Mouse (Mus musculus) heart, postnatal 10 days (tissue): ENCODE measurements around the gene Tmem147. TPM values are rescaled to one million over a fixed set of nuclear protein-coding genes. Genes with fewer than 3 reads are reported as not detected.

ENCODE experiments used
- DNase-seq, 2 experiments: peaks; one replicate each; pipeline ENCODE4 v3.0.0; 2021
- intact Hi-C: fragments of 180-260 bp; cut with DNase I; formaldehyde crosslinking; loops from one replicate; pipeline ENCODE4 v1.15.1; 2025
- total RNA-seq, 2 experiments: library from RNA; stranded (reverse); gene quantifications; 2 replicates each; pipeline ENCODE4 v1.2.3; 2021

Gene Tmem147
- total RNA-seq, 2 experiments from 2014 or later, result 229 to 244 TPM

- intact Hi-C loops, result loop anchor here (1.0 to 5.0 kb wide), 3 partner anchors 62 to 140 kb away; partner anchors contain the start of gene Rbm42
- no peak for DNase-seq
Observed at GRCm38 (mm10) chr7:30728739-30729395, 473 bp downstream of the Tmem147 start.

GRCm38 (mm10) chr7:30728214-30728613 lies 1.1 kb downstream of the Tmem147 start:
- intact Hi-C loops, result loop anchor here (5.0 kb wide), 1 partner anchor 61 kb away; no protein-coding TSS in a partner anchor
- no peak for DNase-seq

GRCm38 (mm10) chr7:30723274-30723953 lies 5.9 kb downstream of the Tmem147 start:
- intact Hi-C loops, result no loop called here
- no peak for DNase-seq

GRCm38 (mm10) chr7:30721286-30721685 lies 8.1 kb downstream of the Tmem147 start:
- no peak for DNase-seq
- intact Hi-C loops, result no loop called here

GRCm38 (mm10) chr7:30719669-30720068 lies 9.7 kb downstream of the Tmem147 start:
- DNase-seq, result no peak
- intact Hi-C loops, result no loop called here

GRCm38 (mm10) chr7:30717716-30718046 lies 11.7 kb downstream of the Tmem147 start:
- intact Hi-C loops, result no loop called here
- DNase-seq, result no peak

- intact Hi-C loops, result no loop called here
- peak; percentile 40 to 51 for DNase-seq
Observed at GRCm38 (mm10) chr7:30717006-30717715, 12.2 kb downstream of the Tmem147 start.

- intact Hi-C loops, result no loop called here
- no peak for DNase-seq
Observed at GRCm38 (mm10) chr7:30711942-30712341, 17.4 kb downstream of the Tmem147 start, which contains the start of gene Atp4a. Atp4a (plus strand) TSS chr7:30712209.

- DNase-seq, result no peak
- intact Hi-C loops, result no loop called here
Observed at GRCm38 (mm10) chr7:30707441-30707840, 21.9 kb downstream of the Tmem147 start.

- DNase-seq, result peak; percentile 34 to 50
- intact Hi-C loops, result no loop called here
Observed at GRCm38 (mm10) chr7:30706214-30706882, 23.0 kb downstream of the Tmem147 start.

GRCm38 (mm10) chr7:30698589-30698988 lies 30.8 kb downstream of the Tmem147 start, which contains the start of gene 2200002J24Rik:
2200002J24Rik (plus strand) TSS chr7:30698926.
- intact Hi-C loops, result no loop called here
- no peak for DNase-seq

GRCm38 (mm10) chr7:30698101-30698500 lies 31.2 kb downstream of the Tmem147 start:
- DNase-seq, result no peak
- intact Hi-C loops, result no loop called here

- intact Hi-C loops, result no loop called here
- DNase-seq, result no peak
Observed at GRCm38 (mm10) chr7:30688325-30688724, 41.0 kb downstream of the Tmem147 start.

- intact Hi-C loops, result no loop called here
- DNase-seq, result no peak
Observed at GRCm38 (mm10) chr7:30683425-30683824, 45.9 kb downstream of the Tmem147 start.

GRCm38 (mm10) chr7:30681897-30682296 lies 47.4 kb downstream of the Tmem147 start:
- intact Hi-C loops, result no loop called here
- DNase-seq, result peak; percentile 46 to 57

- peak; percentile 82 to 88 for DNase-seq
- intact Hi-C loops, result no loop called here
Observed at GRCm38 (mm10) chr7:30678263-30678975, 50.9 kb downstream of the Tmem147 start.
